Mouse (Mus musculus): Measurements from ENCODE around the gene Prr13.

The Prr13 gene

DNA sequence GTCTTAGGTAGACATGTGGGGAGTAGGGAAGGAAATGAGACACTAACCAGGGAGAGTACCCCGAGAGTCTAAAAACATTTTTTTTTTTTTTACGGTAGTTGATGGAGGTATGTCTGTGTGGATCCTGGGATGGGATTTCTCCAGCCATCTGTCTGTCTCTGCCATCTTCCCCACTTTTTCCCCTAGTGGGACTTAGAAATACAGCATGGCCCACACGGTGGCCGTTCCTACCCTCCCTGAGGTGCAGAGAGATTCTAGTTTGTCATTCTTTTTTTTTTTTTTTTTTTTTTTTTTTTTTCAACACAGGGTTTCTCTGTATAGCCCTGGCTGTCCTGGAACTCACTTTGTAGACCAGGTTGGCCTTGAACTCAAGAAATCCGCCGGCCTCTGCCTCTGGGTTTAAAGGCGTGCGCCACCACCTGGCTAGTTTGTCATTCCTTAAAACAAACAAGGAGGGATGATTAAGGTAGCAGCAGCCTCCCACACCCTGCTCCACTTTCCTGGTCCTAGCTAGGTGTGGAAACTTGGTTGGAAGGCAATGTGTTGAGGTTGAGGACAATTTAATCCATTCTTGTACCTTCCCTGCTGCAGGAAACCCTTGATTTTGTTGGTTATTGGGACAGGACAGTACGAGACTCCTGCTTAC lies 2.7 kb downstream of the Prr13 start:
- DNase-seq: no peak

DNA sequence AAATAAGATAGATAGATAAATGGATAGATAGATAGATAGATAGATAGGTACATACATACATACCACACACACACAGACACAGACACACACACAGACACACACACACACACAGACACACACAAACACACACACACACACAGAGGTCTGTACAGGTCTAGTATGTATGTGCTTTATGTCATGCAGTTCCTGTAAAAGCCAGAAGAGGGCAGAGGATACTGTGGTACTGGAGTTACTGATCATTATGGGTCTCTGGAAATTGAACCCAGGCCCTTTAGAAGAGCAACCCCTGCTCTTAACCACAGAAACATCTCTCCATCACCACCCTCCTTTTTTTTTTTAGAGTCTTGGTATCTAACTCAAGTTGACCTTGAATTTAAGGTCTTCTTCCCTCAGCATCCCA lies 4.8 kb downstream of the Prr13 start:
- no peak for DNase-seq

DNA sequence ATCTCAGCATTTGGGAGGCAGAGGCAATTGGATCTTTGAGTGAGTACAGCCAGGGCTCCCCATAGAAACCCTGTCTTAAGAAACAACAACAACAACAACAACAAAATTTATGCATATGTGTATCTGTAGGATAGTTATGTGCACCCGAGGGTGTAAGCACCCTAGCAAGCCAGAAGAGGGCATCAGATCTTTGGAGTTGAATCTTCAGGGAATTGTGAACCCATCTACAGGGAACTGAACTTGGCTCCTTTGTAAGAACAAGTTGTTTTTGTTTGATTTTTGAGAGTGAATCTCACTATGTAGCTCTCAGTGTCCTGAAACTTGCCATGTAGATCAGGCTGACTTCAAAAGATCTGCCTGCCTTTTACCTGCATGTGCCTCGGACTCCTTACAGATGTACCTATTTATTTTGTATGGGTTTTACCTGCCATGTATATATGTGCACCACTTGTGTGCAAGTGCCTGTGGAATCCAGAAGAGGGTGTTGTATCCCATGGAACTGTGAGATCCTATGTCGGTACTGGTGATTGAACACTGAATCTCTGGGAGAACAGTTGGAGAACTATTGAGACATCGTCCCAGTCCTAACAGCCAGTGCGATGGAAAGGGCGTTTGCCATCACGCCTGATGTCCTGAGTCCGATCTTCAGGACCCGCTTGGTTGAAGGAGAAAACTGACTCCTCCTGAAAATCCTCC lies 10.0 kb downstream of the Prr13 start:
- DNase-seq: no peak

DNA sequence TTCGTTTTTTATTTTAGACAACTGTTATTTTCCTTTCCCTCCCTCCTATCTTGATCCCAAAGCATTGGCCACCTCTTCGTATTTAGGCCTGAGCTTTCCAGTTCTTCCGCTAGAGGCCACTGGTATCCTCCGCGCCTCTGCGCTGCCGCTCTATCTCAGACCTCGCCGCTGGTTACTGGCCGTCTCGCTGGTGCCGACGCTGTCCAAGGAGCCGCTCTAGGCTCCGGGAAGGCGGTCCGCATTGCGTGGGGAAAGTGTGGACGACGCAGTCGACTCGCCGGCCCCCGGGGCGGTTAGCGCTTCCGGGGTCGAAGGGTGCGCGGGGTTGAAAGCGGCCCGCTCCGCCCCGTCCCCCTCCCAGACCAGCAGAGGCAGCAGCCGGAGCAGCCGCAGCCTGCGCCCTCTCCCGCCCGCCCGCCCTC lies 11.4 kb downstream of the Prr13 start, which contains the start of gene Pcbp2:
Pcbp2 (plus strand) TSS at position 357 of the 422 bp plus-strand sequence.
- peak; percentile 95 to 98 for DNase-seq

DNA sequence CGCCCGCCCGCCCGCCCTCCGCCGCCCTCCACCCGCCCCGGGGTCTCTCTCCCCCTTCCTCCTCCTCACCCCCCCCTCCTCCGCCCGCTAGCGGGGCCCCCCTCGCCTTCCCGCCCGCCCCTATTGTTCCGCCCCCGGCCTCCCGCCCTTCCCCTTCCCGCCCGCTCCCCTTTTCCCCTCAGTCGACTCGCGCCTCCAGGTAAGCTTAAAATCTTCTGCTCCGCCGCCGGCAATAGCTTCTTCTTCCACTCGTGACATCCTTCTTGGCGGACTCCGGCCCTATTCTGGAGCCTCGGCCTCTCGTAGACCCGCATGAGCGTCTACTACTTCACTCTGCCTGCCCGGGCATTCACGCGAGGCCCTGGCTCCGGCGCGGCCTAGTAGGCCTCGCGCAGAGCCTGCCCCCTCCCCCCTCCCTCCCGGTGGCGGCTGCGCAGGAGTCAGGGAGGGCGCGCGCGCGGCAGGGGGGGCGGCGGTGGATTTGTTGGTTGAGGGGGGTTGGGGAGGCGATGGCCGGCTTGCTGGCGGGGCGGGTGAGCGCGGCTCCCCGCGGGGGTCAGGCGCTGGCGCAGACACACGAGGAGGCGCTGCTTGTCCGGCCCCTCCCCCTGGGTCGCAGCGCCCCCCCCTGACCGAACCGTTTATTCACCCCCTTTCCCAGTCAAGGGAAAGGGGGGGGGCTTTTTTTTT lies 11.9 kb downstream of the Prr13 start:
- peak; percentile 91 to 95 for DNase-seq

DNA sequence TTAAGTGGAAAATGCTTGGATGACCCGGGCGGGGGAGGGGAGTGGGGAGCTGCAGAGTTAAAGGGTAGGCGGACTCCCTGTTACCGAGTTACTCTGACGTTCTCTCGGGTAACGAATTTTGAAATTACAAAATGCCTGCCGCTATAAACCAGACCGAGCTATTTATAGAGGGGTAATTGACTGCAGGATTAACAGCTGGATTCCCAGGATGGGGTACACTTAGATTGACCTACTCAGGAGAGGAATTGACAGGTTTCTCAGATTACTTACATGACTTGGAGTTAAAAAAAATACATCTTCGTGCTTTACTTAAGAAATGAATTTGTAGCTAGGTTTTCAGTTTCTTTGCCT lies 12.4 kb downstream of the Prr13 start:
- DNase-seq: no peak

DNA sequence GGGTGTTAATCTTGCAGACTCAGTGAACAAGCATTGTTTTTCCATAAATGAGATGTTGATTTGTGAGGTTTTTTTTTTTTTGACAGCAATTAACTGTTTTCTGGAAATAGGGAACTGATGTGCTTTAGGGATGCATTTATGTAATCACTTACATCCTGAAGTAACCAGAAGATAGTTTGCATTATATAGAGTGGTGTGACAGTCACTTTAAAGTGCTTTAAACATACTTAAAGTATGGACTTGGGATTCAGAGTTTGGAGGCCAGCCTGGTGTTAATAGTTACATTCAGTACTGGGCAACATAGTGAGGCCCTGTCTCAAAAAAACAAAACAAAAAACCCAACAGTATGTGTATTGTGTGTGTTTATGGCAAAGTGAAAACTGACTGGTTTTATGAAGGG lies 12.9 kb downstream of the Prr13 start:
- no peak for DNase-seq

DNA sequence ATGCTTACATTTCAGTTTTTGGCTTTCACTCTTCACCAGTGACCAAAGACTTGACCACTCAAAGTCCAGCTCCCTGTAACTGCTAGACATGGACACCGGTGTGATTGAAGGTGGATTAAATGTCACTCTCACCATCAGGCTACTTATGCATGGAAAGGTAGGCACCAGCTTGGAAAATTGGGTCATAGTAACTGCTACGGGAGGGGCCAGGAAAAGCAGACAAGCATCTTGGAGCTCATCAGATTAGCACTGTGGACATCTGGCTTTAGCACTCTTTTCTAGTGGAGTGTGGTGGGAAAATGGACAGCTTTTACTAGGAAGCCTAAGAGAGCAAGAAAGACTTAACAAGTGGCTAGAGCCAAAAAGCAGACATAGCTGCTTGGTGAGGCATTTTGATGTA lies 14.4 kb downstream of the Prr13 start:
- no peak for DNase-seq

DNA sequence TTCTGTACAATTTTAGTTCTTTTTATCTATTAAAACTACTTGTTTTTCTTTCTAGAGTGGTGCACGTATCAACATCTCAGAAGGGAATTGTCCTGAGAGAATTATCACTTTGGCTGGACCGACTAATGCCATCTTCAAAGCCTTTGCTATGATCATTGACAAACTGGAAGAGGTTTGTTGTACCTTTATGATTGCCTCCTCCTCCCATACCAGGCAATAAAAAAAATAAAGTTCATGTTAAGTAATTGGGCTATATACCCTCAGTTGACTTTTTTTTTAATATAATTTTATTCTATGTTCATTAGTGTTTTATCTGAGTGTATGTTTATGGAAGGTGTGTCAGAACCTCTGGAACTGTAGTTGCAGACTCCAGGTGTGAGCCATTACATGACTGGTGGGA lies 15.7 kb downstream of the Prr13 start:
- DNase-seq: no peak

DNA sequence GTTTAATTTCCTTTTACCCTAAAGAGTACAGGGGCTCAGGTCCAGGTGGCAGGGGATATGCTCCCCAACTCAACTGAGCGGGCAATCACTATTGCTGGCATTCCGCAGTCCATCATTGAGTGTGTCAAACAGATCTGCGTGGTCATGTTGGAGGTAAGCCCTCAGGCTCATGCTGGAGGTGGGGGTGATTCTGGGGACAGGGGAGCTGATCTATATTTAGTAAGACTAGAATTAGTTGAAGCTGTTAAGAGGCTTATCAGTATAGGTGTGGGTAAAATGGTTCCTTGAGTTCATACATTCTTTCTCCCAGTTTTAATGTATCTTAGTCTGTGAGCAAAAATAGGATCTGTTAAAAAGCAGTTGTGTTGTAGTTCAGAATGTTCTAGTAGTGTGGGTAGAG lies 24.3 kb downstream of the Prr13 start:
- no peak for DNase-seq

DNA sequence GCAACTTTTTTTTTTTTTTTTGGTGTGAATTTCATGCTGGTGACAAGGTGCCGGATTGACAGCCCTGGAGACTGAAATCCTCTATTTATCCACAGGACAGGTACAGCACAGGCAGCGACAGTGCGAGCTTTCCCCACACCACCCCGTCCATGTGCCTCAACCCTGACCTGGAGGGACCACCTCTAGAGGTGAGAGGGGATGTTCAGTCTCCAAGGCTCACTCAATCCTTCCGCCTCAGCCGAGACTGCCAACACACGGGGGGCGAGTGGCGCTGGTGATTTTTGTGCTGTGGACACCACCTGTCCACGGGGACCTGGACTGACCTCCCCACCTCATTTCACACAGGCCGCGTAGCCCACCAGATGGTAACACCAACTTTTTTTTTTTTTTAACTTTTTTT lies 27.0 kb downstream of the Prr13 start:
- DNase-seq: no peak

DNA sequence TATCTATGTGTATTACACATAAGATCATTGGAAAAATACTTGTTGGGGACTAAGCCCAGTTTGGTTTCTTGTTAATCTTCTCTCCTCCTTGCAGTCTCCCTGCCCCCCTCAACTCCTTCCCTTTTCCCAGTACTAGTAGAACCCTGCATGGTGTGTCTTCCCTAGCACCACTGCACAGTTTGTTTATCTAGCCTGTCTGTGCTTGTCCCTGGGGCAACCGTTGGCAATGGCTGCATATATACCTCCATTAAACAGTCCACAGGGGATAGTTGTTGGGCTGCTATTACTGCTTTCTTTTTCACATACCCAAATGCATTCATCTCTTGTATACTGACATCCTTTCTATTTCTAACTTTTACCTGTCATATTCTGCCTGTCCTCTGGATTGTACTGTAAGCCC lies 28.8 kb downstream of the Prr13 start:
- DNase-seq: no peak

DNA sequence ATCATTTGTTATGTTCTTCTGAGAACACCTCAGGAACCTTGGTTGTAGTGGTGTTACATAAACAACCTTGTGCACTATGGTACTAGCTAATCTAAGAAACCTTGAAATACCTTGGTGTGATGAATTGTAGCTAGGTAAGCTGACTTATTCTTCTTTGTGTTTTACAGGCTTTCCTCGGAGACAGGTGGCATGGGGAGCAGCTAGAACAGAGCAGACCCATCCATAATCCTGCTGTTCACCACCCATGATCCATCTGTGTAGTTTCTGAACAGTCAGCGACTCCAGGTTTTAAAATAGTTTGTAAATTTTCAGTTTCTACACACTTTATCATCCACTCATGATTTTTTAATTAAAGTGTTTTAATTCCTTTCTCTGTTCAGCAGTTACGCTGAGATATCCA lies 39.5 kb downstream of the Prr13 start:
- no peak for DNase-seq

DNA sequence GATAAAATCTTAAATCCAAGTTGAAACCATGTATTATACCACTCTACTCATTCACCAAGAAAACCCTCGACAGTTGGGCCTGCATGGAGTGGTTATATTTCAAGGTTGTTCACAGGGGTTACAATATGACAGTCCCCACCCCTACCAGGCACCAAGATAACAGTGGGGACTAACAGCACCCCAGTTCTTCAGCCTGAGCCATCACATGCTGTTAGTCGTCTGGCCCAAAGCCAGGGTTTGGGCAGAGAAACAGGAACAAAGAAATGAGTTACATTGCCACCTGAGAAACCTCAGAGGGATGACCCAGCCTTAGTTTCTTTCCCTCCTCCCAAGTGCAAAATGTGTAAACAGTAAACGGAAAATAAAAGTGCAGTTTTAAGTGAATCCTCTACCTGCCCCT lies 40.5 kb downstream of the Prr13 start:
- DNase-seq: no peak

DNA sequence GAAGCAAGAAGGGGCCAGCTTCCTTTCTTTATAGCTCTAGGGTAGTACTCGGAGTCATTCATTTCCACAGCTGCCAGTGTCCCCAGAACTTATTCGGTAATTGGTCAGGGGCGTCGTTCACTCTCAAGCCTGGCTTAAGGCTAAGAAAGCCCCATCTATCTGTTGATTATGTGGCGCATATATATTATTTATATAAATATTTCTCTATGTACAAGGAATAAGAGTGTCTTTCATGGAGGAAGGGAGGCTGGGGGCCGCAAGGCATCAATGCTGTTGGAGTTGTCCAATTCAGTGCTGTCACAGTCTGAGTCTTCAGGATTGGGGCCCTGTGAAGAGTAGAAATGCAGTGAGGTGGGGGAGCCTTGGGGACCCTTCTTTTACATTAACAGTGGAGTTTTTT lies 41.0 kb downstream of the Prr13 start:
- no peak for DNase-seq

DNA sequence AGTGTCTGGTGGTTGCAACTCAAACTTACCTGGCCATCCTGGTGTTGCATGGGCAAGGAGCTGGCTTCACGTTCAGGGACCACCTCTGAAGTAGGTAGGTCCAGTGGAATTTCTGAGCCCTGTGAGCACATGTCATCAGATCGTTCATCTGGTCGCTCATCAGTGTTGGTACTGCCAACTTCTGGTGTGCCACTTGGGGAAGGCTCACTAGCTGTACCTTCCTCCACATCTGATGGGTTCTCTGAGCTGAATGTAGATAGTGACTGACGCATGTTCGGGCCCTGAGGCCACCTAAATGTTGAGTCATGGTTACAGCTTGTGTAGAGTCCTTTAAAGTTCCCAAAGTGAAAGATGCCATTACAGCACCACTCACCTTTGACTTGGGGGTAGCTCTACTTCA lies 41.7 kb downstream of the Prr13 start:
- DNase-seq: no peak

DNA sequence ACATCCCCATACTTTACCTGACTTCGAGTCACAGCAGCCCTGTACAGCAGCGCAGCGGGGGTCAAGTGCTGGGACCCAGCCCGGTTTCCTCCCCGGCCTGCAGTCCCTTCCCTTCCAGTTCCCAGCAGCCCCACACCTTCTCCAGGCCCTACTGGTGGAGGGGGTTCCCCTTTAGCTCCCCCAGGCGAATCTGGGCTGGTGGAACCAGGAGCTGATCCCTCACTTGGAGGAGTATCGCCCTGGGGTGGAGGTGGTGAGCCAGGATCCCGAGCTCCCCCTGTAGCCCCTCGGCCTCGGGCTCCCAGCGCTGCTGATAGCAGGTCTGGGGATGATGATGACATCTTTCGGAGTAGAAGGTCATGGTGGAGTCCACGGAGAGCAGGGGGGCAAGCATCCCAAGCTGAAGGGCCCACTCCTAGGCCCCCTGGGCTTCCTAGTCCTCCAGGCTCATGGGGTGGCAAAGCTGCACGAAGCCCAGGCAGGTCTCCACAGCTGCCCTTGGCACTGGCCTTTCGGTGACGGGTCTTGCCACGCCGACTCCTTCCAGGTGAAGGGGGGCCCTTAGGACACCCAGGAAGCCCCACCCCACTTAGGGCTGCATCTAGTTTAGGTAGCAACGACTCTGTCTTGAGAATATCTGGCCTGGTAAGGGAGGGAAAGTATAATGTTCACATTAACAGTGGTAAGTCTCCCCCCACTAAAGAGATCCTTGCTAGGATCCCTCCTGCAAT lies 42.4 kb downstream of the Prr13 start:
- DNase-seq: no peak

DNA sequence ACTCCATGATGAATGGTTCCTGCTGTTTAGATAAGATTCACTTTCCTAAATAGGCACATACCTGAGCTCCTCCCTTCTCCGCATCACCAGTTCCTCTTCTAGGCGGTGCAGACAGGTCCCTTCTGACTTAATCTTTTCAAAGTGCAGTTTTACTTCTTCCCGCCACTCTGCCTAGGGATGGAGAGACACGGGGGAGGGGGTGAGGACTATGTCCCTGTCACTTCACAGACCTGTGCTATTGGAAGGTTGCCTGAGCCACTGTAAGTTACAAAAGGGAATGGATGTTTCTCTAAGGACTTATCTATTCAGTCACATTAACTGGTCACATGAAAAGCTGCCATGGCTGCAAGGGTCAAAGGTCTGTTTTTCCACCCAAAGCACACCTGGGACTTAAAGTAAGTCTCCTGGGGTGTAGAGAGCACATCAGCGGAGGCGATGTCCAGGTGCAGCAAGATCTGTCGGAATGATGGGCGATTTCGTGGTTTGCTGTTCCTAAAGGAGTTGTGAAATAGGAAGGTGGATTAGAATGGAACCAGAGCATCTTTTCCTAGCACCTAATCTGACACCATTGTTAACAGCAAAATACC lies 43.5 kb downstream of the Prr13 start:
- no peak for DNase-seq

DNA sequence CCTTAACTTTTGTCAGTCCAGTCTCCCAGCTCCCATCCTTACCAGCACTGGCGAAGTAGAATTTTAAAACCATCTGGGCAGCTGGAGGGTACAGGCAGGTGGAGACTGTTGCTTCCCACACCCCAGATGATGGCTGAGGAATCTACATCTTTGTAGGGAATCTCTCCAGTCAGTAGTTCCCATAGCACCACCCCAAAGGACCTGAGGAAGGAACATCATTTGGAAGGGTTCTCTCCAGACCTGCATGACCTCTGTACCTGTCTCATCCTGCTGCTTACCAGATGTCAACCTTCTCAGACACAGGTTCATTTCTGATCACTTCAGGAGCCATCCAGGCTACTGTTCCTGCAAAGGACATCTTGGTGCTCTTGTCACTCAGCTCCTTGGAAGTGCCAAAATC lies 44.6 kb downstream of the Prr13 start, which contains the start of gene Gm10337:
Gm10337 (plus strand) TSS at position 276 of the 400 bp plus-strand sequence.
- DNase-seq: no peak

DNA sequence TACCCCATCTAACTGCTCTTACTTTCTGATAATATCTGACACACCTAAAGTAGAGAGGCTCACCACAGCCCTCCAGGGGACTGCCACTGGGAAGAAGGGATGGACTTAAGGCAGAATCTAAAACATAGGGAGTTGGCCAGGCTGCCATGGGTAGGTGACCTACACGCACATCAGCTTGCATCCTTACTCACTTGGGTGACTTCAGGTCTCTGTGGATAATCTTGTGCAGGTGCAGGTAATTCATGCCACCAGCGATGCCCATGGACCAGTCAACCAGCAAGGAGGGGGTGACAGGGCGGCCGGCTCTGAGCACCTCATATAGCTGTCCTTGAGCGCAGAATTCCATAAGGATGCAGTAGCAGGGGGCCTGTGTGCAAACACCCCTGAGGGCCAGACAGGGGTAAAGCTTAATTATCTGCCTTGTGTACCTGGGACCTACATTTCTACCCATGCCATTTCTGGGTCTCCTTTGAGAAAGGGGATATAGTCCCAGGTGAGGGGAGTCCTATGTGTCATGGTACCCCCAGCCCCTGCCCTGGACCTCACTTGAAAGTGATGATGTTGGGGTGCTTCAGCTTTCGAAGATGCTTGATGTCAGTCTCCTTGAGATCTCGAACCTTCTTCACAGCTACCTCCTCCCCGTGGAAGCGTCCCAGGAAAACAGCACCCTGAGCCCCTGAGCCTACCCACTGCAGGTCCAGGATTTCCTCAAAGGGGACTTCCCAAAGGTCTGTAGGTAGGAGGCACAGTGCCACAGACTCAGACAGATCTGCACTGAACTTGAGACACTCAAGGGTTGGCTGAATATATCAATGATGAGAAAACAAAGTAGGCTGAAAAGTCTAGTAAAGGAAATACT lies 45.3 kb downstream of the Prr13 start:
- DNase-seq: no peak

DNA sequence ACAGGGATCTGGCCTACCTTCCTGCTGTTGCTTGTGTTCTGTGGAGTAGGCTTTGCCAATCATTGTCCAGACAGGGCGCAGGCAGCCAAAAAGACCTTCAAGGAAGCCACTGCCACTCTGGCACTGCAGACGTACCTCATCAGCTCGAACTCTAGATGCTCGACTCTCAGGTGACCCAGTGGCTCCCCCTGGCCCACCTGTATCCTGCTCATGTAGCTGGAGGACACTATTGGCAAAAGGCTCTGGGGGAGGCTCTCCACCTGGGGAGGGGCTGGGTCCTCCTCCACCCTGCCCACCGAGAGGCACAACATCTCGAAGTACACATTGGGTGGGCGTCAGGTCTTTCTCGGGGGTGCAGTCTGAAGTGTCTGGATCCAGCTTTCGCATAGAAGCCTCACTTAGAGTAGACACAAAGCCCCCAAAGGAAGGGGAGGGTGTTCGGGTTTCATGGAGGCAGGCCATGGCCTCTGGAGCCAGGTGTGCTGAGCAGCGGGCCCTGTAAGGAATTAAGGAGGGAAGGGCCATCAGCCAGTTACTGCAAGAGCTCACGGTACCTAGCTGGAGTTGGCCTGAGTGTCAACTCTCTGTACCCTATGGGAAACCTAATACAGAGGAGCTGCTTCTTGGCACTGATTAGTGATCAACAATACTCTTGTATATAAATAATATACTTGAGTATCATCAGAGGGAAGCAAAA lies 46.4 kb downstream of the Prr13 start:
- peak in 1 of 2 experiments; percentile 28 for DNase-seq
